ENCODE assay signal across 10 mouse cellular contexts in genomic region chr19:6390251-6390650, GRCm38 (mm10). TPM values are rescaled to one million over a fixed set of nuclear protein-coding genes. Genes with fewer than 3 reads are reported as not detected.
DNase-seq lines count a peak whose midpoint lies in the region; ATAC-seq and TF ChIP-seq lines count a peak whose summit lies in the region.
"Had no signal": no experiment of that assay in that cellular context is flagged by ENCODE, and none has a peak within 500 bp of the region (broad histone marks: within the 10 kb centered on the region; RNA-seq: fewer than 3 reads in every experiment).

No protein-coding gene starts in this region.

- no peak overlapping the region for H3K4me3 ChIP-seq in kidney, embryonic 15.5 days (replicated peaks)
- peak overlapping the region in 1 of 2 experiments; percentile 68; a peak in 2 of 4 replicates for H3K4me3 ChIP-seq in ES-E14 (ENCODE audit: insufficient read depth in 1 of 2, low read depth in 1 of 2, low read length in 2 of 2, poor library complexity in 1 of 2, severe bottlenecking in 1 of 2)
- H3K4me3 ChIP-seq in intestine, embryonic 14.5 days (ENCODE audit: low read depth, low read length), result no peak overlapping the region; the same call in 1 of the 2 replicates
- H3K4me3 ChIP-seq in midbrain, embryonic 16.5 days (ENCODE audit: low read depth, low read length), result peak overlapping the region; percentile 37
- H3K4me3 ChIP-seq: myocyte had no signal

- H3K27ac ChIP-seq in kidney, embryonic 15.5 days, result no peak overlapping the region
- H3K27ac ChIP-seq in ES-E14 (ENCODE audit: insufficient read depth, low read depth, low read length, poor library complexity, severe bottlenecking), result peak overlapping the region; percentile 17; the same call in 1 of the 2 replicates
- H3K27ac ChIP-seq in intestine, embryonic 14.5 days (ENCODE audit: low read depth), result no peak overlapping the region
- no peak overlapping the region for H3K27ac ChIP-seq in midbrain, embryonic 16.5 days (ENCODE audit: low read length)

- peak overlapping the region; percentile 72 for H3K4me2 ChIP-seq in kidney, embryonic 15.5 days
- H3K4me2 ChIP-seq in intestine, embryonic 14.5 days (ENCODE audit: low read length), result peak overlapping the region; percentile 47
- H3K4me2 ChIP-seq in midbrain, embryonic 16.5 days (ENCODE audit: low read length), result peak overlapping the region; percentile 68

- H3K9me3 ChIP-seq in kidney, embryonic 15.5 days (replicated peaks), result no peaks in the 10 kb centered on the region
- no peaks in the 10 kb centered on the region for H3K9me3 ChIP-seq in ES-E14 (ENCODE audit: control insufficient read depth, insufficient read depth, low read depth, low read length)
- no peaks in the 10 kb centered on the region for H3K9me3 ChIP-seq in intestine, embryonic 14.5 days (ENCODE audit: control insufficient read depth, low read length)
- no peaks in the 10 kb centered on the region for H3K9me3 ChIP-seq in midbrain, embryonic 16.5 days (replicated peaks; ENCODE audit: control insufficient read depth, low read length, poor library complexity, severe bottlenecking)

- ATAC-seq in kidney, embryonic 15.5 days (replicated peaks; ENCODE audit: low FRiP score), result no peak
- 0 out of 2 replicates have a peak, but pooled peaks have one; percentile 4 for ATAC-seq in intestine, embryonic 14.5 days (replicated peaks; ENCODE audit: low FRiP score, low TSS enrichment, low read depth)
- ATAC-seq in midbrain, embryonic 16.5 days, result peak; percentile 8; the same call in 1 of the 2 replicates

- H3K9ac ChIP-seq in kidney, embryonic 15.5 days, result no peak overlapping the region
- H3K9ac ChIP-seq in ES-E14 (ENCODE audit: insufficient read depth, low read depth, low read length, poor library complexity, severe bottlenecking), result peak overlapping the region; percentile 17; the same call in 1 of the 2 replicates
- no peak overlapping the region for H3K9ac ChIP-seq in intestine, embryonic 14.5 days (ENCODE audit: low read length)
- peak overlapping the region; percentile 68 for H3K9ac ChIP-seq in midbrain, embryonic 16.5 days (ENCODE audit: low read depth, low read length)

- no peak for DNase-seq in kidney, postnatal 4 days
- DNase-seq in ES-E14 (ENCODE audit: low read depth, low spot score), result no peak
- no peak for DNase-seq in intestine, embryonic 14.5 days (ENCODE audit: low spot score)
- DNase-seq in thymus, postnatal 4 days, result no peak
- no peak for DNase-seq in spleen, adult 18-20 months
- DNase-seq: gastrocnemius, postnatal 25 days; heart, postnatal 14 days had no signal

- WGBS in kidney, embryonic 15.5 days, result 55% methylated on average over 6 of the region's 6 CpGs
- 36% methylated on average over 6 of the region's 6 CpGs for WGBS in intestine, embryonic 14.5 days
- 64% methylated on average over 6 of the region's 6 CpGs for WGBS in midbrain, embryonic 16.5 days

- peaks cover 8% of the 10 kb centered on the region for H3K36me3 ChIP-seq in kidney, embryonic 15.5 days
- no peaks in the 10 kb centered on the region for H3K36me3 ChIP-seq in ES-E14 (ENCODE audit: control insufficient read depth, insufficient read depth, low read length, poor library complexity, severe bottlenecking)
- H3K36me3 ChIP-seq in intestine, embryonic 14.5 days (ENCODE audit: control insufficient read depth, insufficient read depth, low read length), result no peaks in the 10 kb centered on the region
- no peaks in the 10 kb centered on the region for H3K36me3 ChIP-seq in midbrain, embryonic 16.5 days (ENCODE audit: control insufficient read depth, insufficient read depth, low read length)

- H3K27me3 ChIP-seq in kidney, embryonic 15.5 days, result no peaks in the 10 kb centered on the region
- no peaks in the 10 kb centered on the region for H3K27me3 ChIP-seq in intestine, embryonic 14.5 days (replicated peaks; ENCODE audit: control insufficient read depth, insufficient read depth, low read length)
- no peaks in the 10 kb centered on the region for H3K27me3 ChIP-seq in midbrain, embryonic 16.5 days (ENCODE audit: control insufficient read depth, insufficient read depth, low read depth, low read length)

- in situ Hi-C loops in ES-E14 (cut with MboI; ENCODE audit: low sequenced_read_pairs in 2 of 2, unreplicated experiment in 2 of 2), result no loop called here

- peaks cover 40% of the 10 kb centered on the region for H3K4me1 ChIP-seq in kidney, embryonic 15.5 days
- H3K4me1 ChIP-seq in ES-E14 (ENCODE audit: control insufficient read depth in 2 of 2, insufficient read depth in 2 of 2, low read length in 2 of 2, poor library complexity in 1 of 2), result peaks cover 6 to 18% of the 10 kb centered on the region in 2 experiments
- H3K4me1 ChIP-seq in intestine, embryonic 14.5 days (replicated peaks; ENCODE audit: control insufficient read depth, insufficient read depth, low read length), result no peaks in the 10 kb centered on the region
- peaks cover 8% of the 10 kb centered on the region for H3K4me1 ChIP-seq in midbrain, embryonic 16.5 days (ENCODE audit: control insufficient read depth, insufficient read depth, low read length)

TF ChIP-seq in ES-E14, 5 proteins besides CTCF, POLR2A, EP300 and RAD21:
- TF ChIP-seq MAFK (IDR thresholded peaks at IDR 0.05; ENCODE audit: insufficient read depth, low read depth, low read length) (no peak), ZNF384 (IDR thresholded peaks at IDR 0.05; ENCODE audit: low read depth, low read length) (no peak), CHD2 (IDR thresholded peaks at IDR 0.05; ENCODE audit: low read depth, low read length) (no peak), HCFC1 (IDR thresholded peaks at IDR 0.05; ENCODE audit: borderline replicate concordance, insufficient read depth, low read length) (no peak), ZC3H11A (IDR thresholded peaks at IDR 0.05; ENCODE audit: borderline replicate concordance, low read depth, low read length) (no peak)
TF ChIP-seq in ES-E14: peak in this region for 0.

RNA-seq across cellular contexts. Expression of gene Pygm, which starts 6.1 kb away (rescaled TPM):
- 28.2 and 30.4 TPM in 2 replicates for polyA plus RNA-seq in kidney, embryonic 15.5 days (2015; fragmentation: Nextera tagmentation; extraction: Ambion mirVana)
- total RNA-seq in ES-E14 (2012; rRNA removed), result 3.7 and 4.6 TPM in 2 replicates
- polyA plus RNA-seq in intestine, embryonic 14.5 days (2014; fragmentation: Nextera tagmentation; extraction: Ambion mirVana), result 5.9 and 6.2 TPM in 2 replicates
- 7.3 and 7.5 TPM in 2 replicates for polyA plus RNA-seq in midbrain, embryonic 16.5 days (2015; fragmentation: Nextera tagmentation; extraction: Ambion mirVana)

RNA-seq across cellular contexts. Expression of gene Rasgrp2, which starts 8.9 kb away (rescaled TPM):
- polyA plus RNA-seq in kidney, embryonic 15.5 days (2015; fragmentation: Nextera tagmentation; extraction: Ambion mirVana), result 89.5 and 97.6 TPM in 2 replicates
- 81.7 and 139 TPM in 2 replicates for total RNA-seq in ES-E14 (2012; rRNA removed)
- 30.0 and 31.8 TPM in 2 replicates for polyA plus RNA-seq in intestine, embryonic 14.5 days (2014; fragmentation: Nextera tagmentation; extraction: Ambion mirVana)
- polyA plus RNA-seq in midbrain, embryonic 16.5 days (2015; fragmentation: Nextera tagmentation; extraction: Ambion mirVana), result 91.4 and 139 TPM in 2 replicates

RNA-seq across cellular contexts. Expression of gene Sf1, which starts 26.8 kb away (rescaled TPM):
- 155 and 165 TPM in 2 replicates for polyA plus RNA-seq in kidney, embryonic 15.5 days (2015; fragmentation: Nextera tagmentation; extraction: Ambion mirVana)
- 150 and 164 TPM in 2 replicates for total RNA-seq in ES-E14 (2012; rRNA removed)
- polyA plus RNA-seq in intestine, embryonic 14.5 days (2014; fragmentation: Nextera tagmentation; extraction: Ambion mirVana), result 135 and 143 TPM in 2 replicates
- 95.9 and 99.5 TPM in 2 replicates for polyA plus RNA-seq in midbrain, embryonic 16.5 days (2015; fragmentation: Nextera tagmentation; extraction: Ambion mirVana)

RNA-seq across cellular contexts. Expression of gene Nrxn2, which starts 28.3 kb away (rescaled TPM):
- polyA plus RNA-seq in kidney, embryonic 15.5 days (2015; fragmentation: Nextera tagmentation; extraction: Ambion mirVana), result 6.3 TPM in 2 replicates
- total RNA-seq in ES-E14 (2012; rRNA removed), result 9.5 and 17.1 TPM in 2 replicates
- polyA plus RNA-seq in intestine, embryonic 14.5 days (2014; fragmentation: Nextera tagmentation; extraction: Ambion mirVana), result 1.9 and 2.1 TPM in 2 replicates
- 30.4 and 37.5 TPM in 2 replicates for polyA plus RNA-seq in midbrain, embryonic 16.5 days (2015; fragmentation: Nextera tagmentation; extraction: Ambion mirVana)

RNA-seq across cellular contexts. Expression of gene Map4k2, which starts 49.3 kb away (rescaled TPM):
- 18.7 and 21.9 TPM in 2 replicates for polyA plus RNA-seq in kidney, embryonic 15.5 days (2015; fragmentation: Nextera tagmentation; extraction: Ambion mirVana)
- total RNA-seq in ES-E14 (2012; rRNA removed), result 29.4 and 43.6 TPM in 2 replicates
- 7.6 and 9.2 TPM in 2 replicates for polyA plus RNA-seq in intestine, embryonic 14.5 days (2014; fragmentation: Nextera tagmentation; extraction: Ambion mirVana)
- 19.0 and 20.1 TPM in 2 replicates for polyA plus RNA-seq in midbrain, embryonic 16.5 days (2015; fragmentation: Nextera tagmentation; extraction: Ambion mirVana)

Comparison
In these comparisons a context has a peak if more than half of its experiments do, and no peak if none do; other contexts are left out.
1. H3K9ac ChIP-seq: peak in ES-E14 (single experiment) and midbrain, embryonic 16.5 days (single experiment); none in kidney, embryonic 15.5 days (single experiment) and intestine, embryonic 14.5 days (single experiment).
2. Peak in every context shown above with its lines, with median percentiles within 50 percentile points of each other: H3K4me2 ChIP-seq.